Mouse (Mus musculus) neural tube, embryonic 12.5 days (tissue): Measurements from ENCODE around the gene Rbks. TPM values are rescaled to one million over a fixed set of nuclear protein-coding genes. Genes with fewer than 3 reads are reported as not detected.

Experiments
- ATAC-seq: fragments of 200-750 bp; cut with Nextera tagmentation; 2 replicates; pipeline ENCODE4 v1.8.0; 2017; ENCODE audit warnings: low read depth, mild to moderate bottlenecking, moderate TSS enrichment, moderate library complexity; ENCODE audit not compliant: low FRiP score
- H3K27ac ChIP-seq: fragments of 300-500 bp; sonication (generic); 2 replicates; pipeline ENCODE4 v1.5.1; 2016
- H3K27me3 ChIP-seq: fragments of 300-500 bp; sonication (generic); replicated peaks from 2 replicates; pipeline ENCODE4 v1.6.1; 2016; ENCODE audit warnings: mild to moderate bottlenecking
- H3K36me3 ChIP-seq: fragments of 300-500 bp; sonication (generic); 2 replicates; pipeline ENCODE4 v1.6.1; 2016; ENCODE audit warnings: mild to moderate bottlenecking
- H3K4me1 ChIP-seq: fragments of 300-500 bp; sonication (generic); 2 replicates; pipeline ENCODE4 v1.6.1; 2016
- H3K4me2 ChIP-seq: fragments of 300-500 bp; sonication (generic); replicated peaks from 2 replicates; pipeline ENCODE4 v1.6.1; 2016; ENCODE audit warnings: mild to moderate bottlenecking
- H3K4me3 ChIP-seq: fragments of 300-500 bp; sonication (generic); 2 replicates; pipeline ENCODE4 v1.5.1; 2016
- H3K9ac ChIP-seq: fragments of 300-500 bp; sonication (generic); 2 replicates; pipeline ENCODE4 v1.6.1; 2016; ENCODE audit warnings: mild to moderate bottlenecking
- H3K9me3 ChIP-seq: fragments of 300-500 bp; sonication (generic); 2 replicates; pipeline ENCODE4 v1.6.1; 2016; ENCODE audit warnings: mild to moderate bottlenecking
- WGBS: fragments of 180-500 bp; shearing (Covaris S2); methylation state at CpG from one replicate; pipeline ENCODE4 v1.1.7; 2016; 5-methylcytosine and 5-hydroxymethylcytosine counted together
- polyA plus RNA-seq: library from polyadenylated mRNA; unstranded; fragments of >200 nt; fragmentation: Nextera tagmentation; extraction: Ambion mirVana; gene quantifications from 2 replicates; pipeline ENCODE4 v1.2.1, GENCODE M21; 2016

Gene Rbks
- 1.6 and 2.2 TPM in 2 replicates for polyA plus RNA-seq

DNA sequence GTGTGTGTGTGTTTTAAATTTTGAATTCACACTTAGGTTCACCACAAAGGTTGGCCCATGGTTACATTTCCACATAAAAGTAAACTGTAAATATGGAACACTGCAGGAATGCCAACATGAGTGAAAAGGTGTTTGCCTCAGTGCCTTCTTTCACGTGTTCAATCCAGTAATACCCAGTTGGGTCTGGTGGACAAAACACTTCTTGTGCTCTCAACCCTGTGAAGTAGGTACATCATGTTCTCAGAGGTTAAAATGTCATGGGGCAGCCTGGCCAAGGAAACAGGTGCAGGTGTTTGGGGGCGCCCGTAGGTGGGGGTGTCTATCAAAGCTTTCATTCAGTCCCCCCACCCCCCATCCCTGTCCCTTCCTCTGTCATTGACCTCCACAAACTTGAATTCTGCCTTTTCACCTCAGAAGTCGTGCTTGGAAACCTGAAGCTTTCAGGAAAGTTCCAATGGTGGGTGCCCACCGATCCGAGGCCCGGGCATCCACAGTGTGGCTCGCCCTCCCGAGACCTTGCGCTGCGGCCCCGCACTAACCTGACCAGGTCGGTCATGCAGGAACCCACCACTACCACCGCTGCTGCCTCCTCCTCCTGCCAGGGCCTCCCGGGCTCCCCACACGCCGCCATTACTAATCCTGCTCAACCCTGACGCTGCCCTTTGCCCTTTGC, at the start of gene Rbks:
Gene Rbks (minus strand): TSS at position 657 of the 673 bp plus-strand sequence.
- Histone ChIP-seq H3K27ac (peak within 1 kb of the TSS; percentile 71), H3K9me3 (no peaks in the 10 kb centered on the region), H3K9ac (peak within 1 kb of the TSS; percentile 78), H3K4me1 (peaks cover 2% of the 10 kb centered on the region; the same call in 1 of the 2 replicates), H3K4me2 (peak within 1 kb of the TSS; percentile 73), H3K36me3 (no peaks in the 10 kb centered on the region), H3K4me3 (peak within 1 kb of the TSS; percentile 75), H3K27me3 (no peaks in the 10 kb centered on the region)
- WGBS, result 8% methylated on average over 18 of the region's 18 CpGs
- peak; percentile 3 for ATAC-seq

DNA sequence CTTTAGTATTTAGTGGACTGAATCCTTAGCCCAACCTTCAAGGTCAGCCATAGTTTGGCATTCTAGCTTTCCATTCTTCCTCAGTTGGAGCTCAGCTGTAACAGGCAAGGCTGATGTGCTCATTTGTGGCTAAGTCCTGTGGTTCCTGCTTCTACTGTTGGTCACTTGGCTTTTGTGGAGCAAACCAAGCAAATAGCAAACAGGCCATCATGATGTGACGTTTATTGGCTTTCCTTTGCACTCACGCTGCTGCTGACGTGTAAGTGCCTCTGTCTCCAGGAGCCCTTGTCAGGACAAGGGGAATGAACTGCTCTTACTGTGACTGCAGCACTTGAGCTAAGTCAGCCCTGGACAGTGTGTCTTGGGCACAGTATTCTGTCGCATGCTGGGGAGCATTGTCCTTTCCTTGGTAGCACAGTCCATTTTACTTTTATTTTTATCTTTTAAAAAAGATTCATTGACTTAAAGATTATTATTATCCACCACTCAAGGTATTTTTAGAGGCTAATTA, 45.1 kb upstream of the Rbks start:
- Histone ChIP-seq H3K4me3 (no peak overlapping the region), H3K9me3 (no peaks in the 10 kb centered on the region), H3K36me3 (no peaks in the 10 kb centered on the region), H3K4me1 (no peaks in the 10 kb centered on the region), H3K27ac (no peak overlapping the region), H3K4me2 (no peak overlapping the region), H3K9ac (no peak overlapping the region), H3K27me3 (no peaks in the 10 kb centered on the region)
- ATAC-seq, result no peak
- 44% methylated on average over 4 of the region's 4 CpGs for WGBS

DNA sequence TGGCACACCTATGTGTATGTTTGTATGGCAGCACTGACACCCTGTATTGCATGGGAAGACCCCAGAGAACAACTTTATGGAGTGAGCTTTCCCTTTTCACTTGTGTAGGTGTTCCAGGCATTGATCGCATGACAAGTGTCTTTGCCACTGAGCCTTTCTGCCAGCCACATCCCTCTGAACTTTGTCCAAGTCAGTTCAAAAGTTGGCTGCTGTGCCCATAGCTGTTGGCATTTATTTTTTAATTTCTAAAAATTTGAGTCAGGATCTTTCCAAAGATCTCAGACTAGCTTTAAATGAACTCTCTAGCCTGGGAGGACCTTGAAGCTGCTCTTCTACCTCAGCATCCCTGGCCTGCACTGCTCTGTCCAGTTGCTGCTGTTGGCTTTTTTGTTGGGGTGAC, 44.5 kb upstream of the Rbks start:
- ATAC-seq, result no peak
- H3K36me3 ChIP-seq, result no peaks in the 10 kb centered on the region
- 94% methylated on average over 1 of the region's 1 CpGs for WGBS

DNA sequence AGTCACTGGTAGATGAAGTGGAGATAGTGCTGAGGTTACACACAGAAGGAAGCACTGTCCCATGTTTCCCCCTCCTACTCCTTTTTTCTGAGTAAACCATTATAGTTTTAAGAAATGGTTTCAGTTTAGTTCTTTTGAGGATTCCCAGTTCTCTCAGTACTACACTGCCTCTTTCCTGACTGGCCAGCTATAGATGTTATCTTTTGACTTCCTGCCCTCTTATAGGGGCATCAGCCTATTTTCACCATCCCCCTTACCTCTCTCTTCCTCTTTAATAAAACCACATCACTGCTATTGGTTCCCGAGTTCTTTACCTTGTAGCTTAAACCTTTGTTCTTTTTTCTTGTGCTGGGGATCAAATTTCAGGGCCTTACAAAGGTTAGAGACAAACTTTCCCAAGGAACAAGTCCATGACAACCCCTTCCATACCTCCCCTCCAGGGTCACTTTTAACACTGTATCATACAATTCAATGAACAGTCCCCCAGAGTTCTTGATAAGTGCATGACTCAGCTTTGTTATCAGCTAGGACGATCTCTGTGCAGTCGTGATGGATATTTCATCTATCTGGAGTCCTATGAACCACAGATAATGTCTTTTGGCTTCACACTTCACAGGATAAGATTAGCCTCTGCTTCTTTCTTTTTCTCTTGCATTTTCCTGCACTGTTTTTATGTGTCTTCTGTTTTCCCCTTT, 35.4 kb upstream of the Rbks start:
- Histone ChIP-seq H3K9ac (no peak overlapping the region), H3K4me2 (no peak overlapping the region), H3K27ac (no peak overlapping the region), H3K27me3 (no peaks in the 10 kb centered on the region), H3K4me3 (no peak overlapping the region), H3K36me3 (no peaks in the 10 kb centered on the region), H3K4me1 (no peaks in the 10 kb centered on the region), H3K9me3 (no peaks in the 10 kb centered on the region)
- no peak for ATAC-seq
- WGBS, result 64% methylated on average over 3 of the region's 3 CpGs

More for the DNA sequence above, 44.5 kb upstream of the Rbks start:
- Histone ChIP-seq H3K4me1 (no peaks in the 10 kb centered on the region), H3K4me3 (no peak overlapping the region), H3K4me2 (no peak overlapping the region), H3K27ac (no peak overlapping the region), H3K9me3 (no peaks in the 10 kb centered on the region), H3K27me3 (no peaks in the 10 kb centered on the region), H3K9ac (no peak overlapping the region)

DNA sequence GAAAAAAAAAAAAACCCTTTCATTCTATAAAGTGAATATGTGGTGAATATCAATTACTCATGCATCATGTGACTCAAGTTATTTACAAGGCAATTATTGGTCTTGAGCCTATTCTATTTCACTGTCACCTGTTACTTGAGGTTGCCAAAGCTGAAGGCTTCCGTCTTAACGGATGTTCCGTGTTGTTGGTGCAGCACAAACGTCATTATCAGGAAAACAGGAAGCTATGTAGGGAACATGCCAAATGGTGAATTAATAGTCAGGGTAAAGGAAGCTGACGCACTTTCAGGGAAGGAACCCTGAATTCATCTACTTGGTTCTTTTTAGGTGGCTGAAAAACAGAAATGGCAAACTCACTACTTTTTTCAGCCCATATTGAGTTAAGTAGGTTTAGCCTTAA, 30.0 kb upstream of the Rbks start:
- WGBS, result 85% methylated on average over 5 of the region's 5 CpGs
- Histone ChIP-seq H3K4me3 (no peak overlapping the region), H3K4me2 (no peak overlapping the region), H3K4me1 (no peaks in the 10 kb centered on the region), H3K27ac (no peak overlapping the region), H3K9me3 (no peaks in the 10 kb centered on the region), H3K36me3 (no peaks in the 10 kb centered on the region), H3K27me3 (no peaks in the 10 kb centered on the region), H3K9ac (no peak overlapping the region)
- ATAC-seq, result no peak

DNA sequence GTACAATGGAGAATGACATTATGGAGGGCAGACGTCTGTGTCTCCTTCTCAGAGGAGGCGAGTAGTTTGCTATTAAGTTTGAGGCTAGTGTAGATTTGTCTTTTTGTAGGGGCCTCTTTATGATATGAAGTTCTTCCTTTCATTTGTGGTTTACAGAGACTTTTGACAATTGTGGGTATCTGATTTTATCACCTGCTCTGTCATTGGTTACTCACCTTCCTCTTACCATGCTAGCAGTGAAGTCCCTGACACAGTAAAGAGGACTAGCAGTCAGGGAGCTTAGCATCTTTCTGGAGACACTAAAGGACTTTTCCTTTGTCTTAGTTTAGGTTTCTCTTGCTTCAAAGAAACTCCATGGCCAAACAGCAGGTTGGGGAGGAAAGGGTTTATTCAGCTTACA, 28.5 kb upstream of the Rbks start:
- H3K27ac ChIP-seq, result no peak overlapping the region
- no peaks in the 10 kb centered on the region for H3K9me3 ChIP-seq
- H3K36me3 ChIP-seq, result no peaks in the 10 kb centered on the region
- 84% methylated on average over 2 of the region's 2 CpGs for WGBS
- no peak for ATAC-seq
- no peak overlapping the region for H3K9ac ChIP-seq
- H3K27me3 ChIP-seq, result no peaks in the 10 kb centered on the region
- H3K4me3 ChIP-seq, result no peak overlapping the region
- H3K4me2 ChIP-seq, result no peak overlapping the region
- H3K4me1 ChIP-seq, result no peaks in the 10 kb centered on the region

- no peaks in the 10 kb centered on the region for H3K36me3 ChIP-seq
- H3K9ac ChIP-seq, result no peak overlapping the region
- no peaks in the 10 kb centered on the region for H3K27me3 ChIP-seq
- WGBS, result 73% methylated on average over 6 of the region's 6 CpGs
- H3K4me3 ChIP-seq, result no peak overlapping the region
- no peak overlapping the region for H3K4me2 ChIP-seq
- no peaks in the 10 kb centered on the region for H3K9me3 ChIP-seq
- H3K27ac ChIP-seq, result no peak overlapping the region
- no peak for ATAC-seq
- H3K4me1 ChIP-seq, result no peaks in the 10 kb centered on the region
Measured at GRCm38 (mm10) chr5:31724519-31724918, 27.1 kb upstream of the Rbks start.

DNA sequence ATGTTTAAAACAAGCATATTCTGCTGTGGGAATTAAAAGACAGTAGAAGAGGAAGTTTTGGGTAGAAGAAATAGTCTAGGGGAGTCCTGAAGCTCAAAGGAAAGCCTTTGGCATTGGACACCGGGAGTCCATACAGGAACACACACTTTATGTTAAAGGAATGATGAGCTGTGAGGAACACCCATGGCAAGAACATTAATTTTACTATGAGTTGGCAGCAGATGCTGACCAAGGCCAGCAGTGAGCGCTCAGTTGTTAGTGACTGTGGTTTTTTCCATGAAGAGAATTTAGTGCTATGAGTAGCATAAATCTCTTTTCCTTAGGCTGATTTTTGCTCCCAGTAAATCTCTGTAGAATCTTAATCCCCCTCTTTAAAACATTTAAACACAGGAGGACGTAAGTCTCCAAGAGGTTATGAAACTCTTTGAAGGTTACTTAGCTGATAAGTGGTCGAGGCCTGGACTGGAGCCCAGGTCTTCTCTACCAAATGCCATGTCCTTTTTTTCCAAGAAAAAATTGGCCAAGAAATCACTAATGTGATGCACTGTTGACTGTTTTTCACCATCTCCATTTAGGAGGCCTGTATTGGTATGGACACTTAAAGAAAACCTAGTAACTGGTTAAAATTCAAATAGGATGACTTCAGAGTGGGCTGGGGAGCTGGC, 18.2 kb upstream of the Rbks start:
- Histone ChIP-seq H3K4me3 (no peak overlapping the region), H3K9ac (no peak overlapping the region), H3K9me3 (no peaks in the 10 kb centered on the region), H3K4me2 (no peak overlapping the region), H3K36me3 (no peaks in the 10 kb centered on the region), H3K27ac (no peak overlapping the region), H3K4me1 (no peaks in the 10 kb centered on the region), H3K27me3 (no peaks in the 10 kb centered on the region)
- WGBS, result 87% methylated on average over 4 of the region's 4 CpGs
- ATAC-seq, result no peak

- H3K36me3 ChIP-seq, result no peaks in the 10 kb centered on the region
- no peak overlapping the region for H3K4me3 ChIP-seq
- 78% methylated on average over 5 of the region's 5 CpGs for WGBS
- no peaks in the 10 kb centered on the region for H3K27me3 ChIP-seq
- H3K27ac ChIP-seq, result no peak overlapping the region
- no peaks in the 10 kb centered on the region for H3K4me1 ChIP-seq
- no peak overlapping the region for H3K9ac ChIP-seq
- H3K4me2 ChIP-seq, result no peak overlapping the region
- ATAC-seq, result no peak
- no peaks in the 10 kb centered on the region for H3K9me3 ChIP-seq
Measured at GRCm38 (mm10) chr5:31713841-31714264, 16.4 kb upstream of the Rbks start.

DNA sequence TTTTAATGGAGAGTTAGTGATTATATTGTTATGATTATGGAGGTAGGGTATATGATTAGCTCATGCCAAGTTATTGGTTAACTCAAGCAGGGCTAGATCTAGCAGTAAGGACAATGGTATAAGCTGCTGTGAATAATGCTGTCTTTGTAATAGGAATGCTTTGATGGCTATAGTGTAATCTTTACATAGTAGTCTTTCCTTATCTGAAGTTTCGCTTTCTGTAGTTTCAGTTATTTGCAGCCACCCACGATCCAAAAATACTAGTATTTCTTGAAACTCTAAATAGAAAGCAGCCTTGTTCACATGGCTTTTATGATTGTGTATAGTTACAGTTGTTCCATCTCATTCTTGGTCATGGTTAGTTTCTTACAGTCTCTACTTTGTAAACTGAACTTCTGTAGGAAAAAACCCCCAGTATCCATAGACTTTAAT, 15.9 kb upstream of the Rbks start:
- Histone ChIP-seq H3K27ac (no peak overlapping the region), H3K9ac (no peak overlapping the region), H3K4me1 (no peaks in the 10 kb centered on the region), H3K4me2 (no peak overlapping the region), H3K9me3 (no peaks in the 10 kb centered on the region), H3K4me3 (no peak overlapping the region), H3K27me3 (no peaks in the 10 kb centered on the region), H3K36me3 (no peaks in the 10 kb centered on the region)
- 87% methylated on average over 2 of the region's 2 CpGs for WGBS
- ATAC-seq, result no peak

- no peaks in the 10 kb centered on the region for H3K27me3 ChIP-seq
- no peak overlapping the region for H3K9ac ChIP-seq
- no peak for ATAC-seq
- H3K4me3 ChIP-seq, result no peak overlapping the region
- no peaks in the 10 kb centered on the region for H3K9me3 ChIP-seq
- H3K4me1 ChIP-seq, result no peaks in the 10 kb centered on the region
- no peak overlapping the region for H3K27ac ChIP-seq
- whole genome bisulfite sequencing, result 70% methylated on average over 1 of the region's 1 CpGs
- H3K4me2 ChIP-seq, result no peak overlapping the region
- peaks cover 3% of the 10 kb centered on the region; the same call in 1 of the 2 replicates for H3K36me3 ChIP-seq
Measured at GRCm38 (mm10) chr5:31709389-31709788, 12.0 kb upstream of the Rbks start.

- Histone ChIP-seq H3K27me3 (no peaks in the 10 kb centered on the region), H3K27ac (no peak overlapping the region), H3K4me1 (no peaks in the 10 kb centered on the region), H3K9ac (no peak overlapping the region), H3K9me3 (no peaks in the 10 kb centered on the region), H3K36me3 (peaks cover 3% of the 10 kb centered on the region; the same call in 1 of the 2 replicates), H3K4me3 (no peak overlapping the region), H3K4me2 (no peak overlapping the region)
- WGBS, result 83% methylated on average over 4 of the region's 4 CpGs
- ATAC-seq, result no peak
Measured at GRCm38 (mm10) chr5:31706826-31707225, 9.4 kb upstream of the Rbks start.
